Mouse (Mus musculus) kidney, embryonic 14.5 days (tissue): ENCODE measurements around the gene Gnl3. TPM values are rescaled to one million over a fixed set of nuclear protein-coding genes. Genes with fewer than 3 reads are reported as not detected.

ENCODE experiments used
- ATAC-seq: fragments of 200-750 bp; cut with Nextera tagmentation; 2 replicates; pipeline ENCODE4 v1.8.0; 2017; ENCODE audit warnings: moderate number of reproducible peaks, mild to moderate bottlenecking, moderate TSS enrichment, moderate library complexity; ENCODE audit not compliant: low FRiP score, low TSS enrichment
- H3K27ac ChIP-seq: fragments of 300-500 bp; sonication (generic); 2 replicates; pipeline ENCODE4 v1.5.1; 2014; ENCODE audit warnings: low read depth, mild to moderate bottlenecking, low read length, moderate library complexity, mixed read lengths
- H3K27me3 ChIP-seq: fragments of 300-500 bp; sonication (generic); 2 replicates; pipeline ENCODE4 v1.6.1; 2014; ENCODE audit warnings: mild to moderate bottlenecking, low read length; ENCODE audit not compliant: control insufficient read depth, insufficient read depth
- H3K36me3 ChIP-seq: fragments of 300-500 bp; sonication (generic); 2 replicates; pipeline ENCODE4 v1.6.1; 2014; ENCODE audit warnings: low read length, mixed read lengths; ENCODE audit not compliant: control insufficient read depth, insufficient read depth
- H3K4me1 ChIP-seq: fragments of 300-500 bp; sonication (generic); 2 replicates; pipeline ENCODE4 v1.6.1; 2014; ENCODE audit warnings: low read length, mixed read lengths; ENCODE audit not compliant: control insufficient read depth, insufficient read depth
- H3K4me2 ChIP-seq: fragments of 300-500 bp; sonication (generic); replicated peaks from 2 replicates; pipeline ENCODE4 v1.6.1; 2014; ENCODE audit warnings: low read depth, mild to moderate bottlenecking, low read length
- H3K4me3 ChIP-seq: fragments of 300-500 bp; sonication (generic); 2 replicates; pipeline ENCODE4 v1.5.1; 2014; ENCODE audit warnings: mild to moderate bottlenecking, low read length
- H3K9ac ChIP-seq: fragments of 300-500 bp; sonication (generic); 2 replicates; pipeline ENCODE4 v1.6.1; 2014; ENCODE audit warnings: low read depth, mild to moderate bottlenecking, low read length, moderate library complexity
- H3K9me3 ChIP-seq: fragments of 300-500 bp; sonication (generic); 2 replicates; pipeline ENCODE4 v1.6.1; 2016; ENCODE audit warnings: low read length; ENCODE audit not compliant: control insufficient read depth
- WGBS: fragments of 180-500 bp; shearing (Covaris S2); extraction: QIAGEN DNeasy Blood & Tissue Kit; methylation state at CpG from one replicate; pipeline ENCODE4 v1.1.7; 2014; 5-methylcytosine and 5-hydroxymethylcytosine counted together
- polyA plus RNA-seq: library from polyadenylated mRNA; unstranded; fragments of >200 nt; fragmentation: Nextera tagmentation; extraction: Ambion mirVana; gene quantifications from 2 replicates; pipeline ENCODE4 v1.2.1, GENCODE M21; 2014

Gene Gnl3
- polyA plus RNA-seq, 1 experiment from 2014 or later: 146 TPM

DNA sequence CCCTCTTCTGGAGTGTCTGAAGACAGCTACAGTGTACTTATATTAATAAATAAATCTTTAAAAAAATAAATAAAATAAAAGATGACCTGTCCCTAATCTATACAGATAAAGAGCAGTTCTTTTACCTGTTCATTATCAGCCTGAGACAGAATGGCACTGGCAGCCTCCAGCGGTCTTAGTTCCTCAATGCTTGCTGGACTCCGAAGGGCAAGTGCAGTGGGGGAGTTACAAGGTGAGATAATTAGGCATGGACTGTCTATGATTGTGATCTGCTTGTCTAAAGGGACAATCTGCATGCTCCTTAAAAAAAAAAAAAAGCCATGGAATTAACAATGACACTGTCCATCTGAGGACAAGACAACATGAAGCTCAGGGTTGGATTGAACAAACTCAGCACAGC lies 5.0 kb downstream of the Gnl3 start:
- ATAC-seq: no peak
- 0 out of 2 replicates have a peak, but pooled peaks cover 3% of the 10 kb centered on the region for H3K4me1 ChIP-seq
- WGBS: 97% methylated on average over 2 of the region's 2 CpGs

GRCm38 (mm10) chr14:31011588-31011987 lies 7.4 kb downstream of the Gnl3 start:
- Histone ChIP-seq H3K4me2 (no peak overlapping the region), H3K27me3 (no peaks in the 10 kb centered on the region), H3K9me3 (no peaks in the 10 kb centered on the region), H3K27ac (no peak overlapping the region), H3K9ac (no peak overlapping the region), H3K4me3 (no peak overlapping the region), H3K36me3 (peaks cover 85% of the 10 kb centered on the region), H3K4me1 (no peaks in the 10 kb centered on the region)
- no peak for ATAC-seq
- 91% methylated on average over 3 of the region's 3 CpGs for WGBS

More for the DNA sequence above, 5.0 kb downstream of the Gnl3 start:
- Histone ChIP-seq H3K9ac (no peak overlapping the region), H3K9me3 (no peaks in the 10 kb centered on the region), H3K4me2 (no peak overlapping the region), H3K27ac (no peak overlapping the region), H3K27me3 (no peaks in the 10 kb centered on the region), H3K4me3 (no peak overlapping the region), H3K36me3 (peaks cover 81% of the 10 kb centered on the region)

DNA sequence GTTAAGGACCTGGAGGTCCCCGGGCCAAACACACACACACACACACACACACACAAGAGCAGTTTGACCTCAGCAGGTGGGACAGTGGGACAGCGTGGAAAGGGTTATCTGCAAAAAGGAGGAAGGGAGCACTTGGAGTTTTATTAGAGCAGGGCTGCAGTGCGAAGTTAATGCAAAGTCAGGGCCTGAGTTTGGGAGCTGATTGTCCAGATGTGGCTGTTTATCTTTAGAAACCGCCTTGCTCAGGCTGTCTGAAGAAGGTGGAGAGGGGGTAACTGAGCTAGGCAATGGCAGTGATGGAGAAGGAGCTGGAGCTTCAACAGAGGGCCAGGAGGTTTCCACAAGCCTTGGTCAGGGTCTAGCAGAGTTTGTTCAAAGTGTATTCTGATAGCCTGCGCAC lies 12.2 kb downstream of the Gnl3 start:
- Histone ChIP-seq H3K4me1 (0 out of 2 replicates have a peak, but pooled peaks cover 4% of the 10 kb centered on the region), H3K27ac (no peak overlapping the region), H3K9me3 (no peaks in the 10 kb centered on the region), H3K4me3 (no peak overlapping the region), H3K36me3 (peaks cover 36% of the 10 kb centered on the region), H3K27me3 (no peaks in the 10 kb centered on the region), H3K4me2 (no peak overlapping the region), H3K9ac (no peak overlapping the region)
- no peak for ATAC-seq
- 77% methylated on average over 5 of the region's 5 CpGs for WGBS

DNA sequence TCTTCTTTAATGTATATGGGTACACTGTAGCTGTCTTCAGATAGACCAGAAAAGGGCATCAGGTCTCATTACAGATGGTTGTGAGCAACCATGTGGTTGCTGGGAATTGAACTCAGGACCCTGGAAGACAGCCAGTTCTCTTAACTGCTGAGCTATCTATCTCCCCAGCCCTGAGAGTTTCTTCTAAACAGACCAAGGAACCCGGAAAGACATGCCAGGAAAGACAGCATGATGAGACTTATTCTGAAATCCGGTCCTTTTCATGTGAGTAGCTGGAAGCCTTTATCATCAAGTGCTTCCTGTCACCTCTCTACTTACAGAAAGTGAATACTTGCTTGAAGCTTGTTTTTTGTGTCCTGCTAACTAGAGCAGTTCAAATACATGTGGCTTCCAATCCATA lies 14.4 kb downstream of the Gnl3 start:
- no peak overlapping the region for H3K4me2 ChIP-seq
- no peaks in the 10 kb centered on the region for H3K27me3 ChIP-seq
- 82% methylated on average over 2 of the region's 2 CpGs for WGBS
- H3K4me3 ChIP-seq: no peak overlapping the region
- no peak for ATAC-seq
- H3K36me3 ChIP-seq: peaks cover 16% of the 10 kb centered on the region
- H3K9ac ChIP-seq: no peak overlapping the region
- H3K9me3 ChIP-seq: no peaks in the 10 kb centered on the region
- H3K27ac ChIP-seq: no peak overlapping the region
- H3K4me1 ChIP-seq: 0 out of 2 replicates have a peak, but pooled peaks cover 8% of the 10 kb centered on the region

- H3K4me2 ChIP-seq: peak within 1 kb of the TSS; percentile 57
- H3K9ac ChIP-seq: peak within 1 kb of the TSS; percentile 89
- no peaks in the 10 kb centered on the region for H3K9me3 ChIP-seq
- H3K4me3 ChIP-seq: peak within 1 kb of the TSS; percentile 56
- under 1% methylated on average over 80 of the region's 84 CpGs for WGBS
- H3K4me1 ChIP-seq: 0 out of 2 replicates have a peak, but pooled peaks cover 8% of the 10 kb centered on the region
- no peaks in the 10 kb centered on the region for H3K27me3 ChIP-seq
- peak within 1 kb of the TSS; percentile 93 for H3K27ac ChIP-seq
- H3K36me3 ChIP-seq: peaks cover 10% of the 10 kb centered on the region; the same call in 1 of the 2 replicates
- ATAC-seq: peak; percentile 94
Observed at GRCm38 (mm10) chr14:31001307-31002205, 17.4 kb downstream of the Gnl3 start, which contains the start of the genes Glt8d1 and Spcs1. Gene Glt8d1 (plus strand): TSS chr14:31001400. Gene Spcs1 (minus strand): TSS chr14:31001672.

DNA sequence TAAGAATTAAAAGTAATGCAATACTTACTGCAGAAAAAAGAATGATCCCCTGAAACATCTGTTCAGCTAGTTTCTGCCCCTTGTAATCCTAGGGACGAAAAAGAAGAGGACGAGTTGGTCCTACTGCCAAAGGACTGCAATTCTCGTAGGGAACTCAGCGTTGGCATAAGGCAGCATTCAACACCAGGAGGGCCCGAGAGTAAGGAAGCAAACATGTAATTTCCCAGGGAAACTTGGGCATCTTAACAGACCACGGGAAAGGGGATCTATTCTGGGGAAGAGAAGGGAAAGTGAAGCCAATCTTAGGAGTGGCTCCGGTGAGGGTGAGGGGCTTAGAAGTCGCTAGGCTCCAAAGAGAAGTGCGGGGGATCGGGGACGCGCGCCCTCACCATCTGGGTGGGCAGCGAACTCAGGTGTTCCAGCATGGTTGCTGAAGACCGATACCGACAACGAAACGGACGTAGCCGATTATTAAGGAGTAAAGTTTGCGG lies 18.1 kb downstream of the Gnl3 start:
- peak overlapping the region; percentile 93 for H3K27ac ChIP-seq
- under 1% methylated on average over 21 of the region's 21 CpGs for WGBS
- peak overlapping the region; percentile 57 for H3K4me2 ChIP-seq
- H3K9ac ChIP-seq: peak overlapping the region; percentile 89
- H3K4me1 ChIP-seq: 0 out of 2 replicates have a peak, but pooled peaks cover 8% of the 10 kb centered on the region
- peak; percentile 14; the same call in 1 of the 2 replicates for ATAC-seq
- H3K9me3 ChIP-seq: no peaks in the 10 kb centered on the region
- peaks cover 10% of the 10 kb centered on the region; the same call in 1 of the 2 replicates for H3K36me3 ChIP-seq
- H3K4me3 ChIP-seq: peak overlapping the region; percentile 56
- no peaks in the 10 kb centered on the region for H3K27me3 ChIP-seq

DNA sequence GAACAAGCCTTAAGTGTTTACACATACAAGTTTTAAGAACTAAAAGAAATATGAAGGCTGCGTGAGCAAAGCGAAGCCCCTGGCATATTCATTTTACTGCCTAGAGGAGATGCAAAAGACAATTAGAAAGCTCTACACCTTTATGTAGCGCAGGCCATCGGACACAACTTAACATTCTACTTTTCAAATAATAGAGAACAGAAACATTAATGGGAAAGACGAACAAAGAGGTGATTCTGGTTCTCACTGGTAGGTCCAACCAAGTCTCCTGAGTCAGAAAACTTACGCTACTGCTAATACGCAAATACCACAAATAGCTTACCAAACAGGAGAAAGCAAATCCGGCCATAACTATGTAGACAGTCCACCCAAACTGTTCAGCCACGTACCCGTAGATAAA lies 18.6 kb downstream of the Gnl3 start:
- no peaks in the 10 kb centered on the region for H3K9me3 ChIP-seq
- H3K4me1 ChIP-seq: 0 out of 2 replicates have a peak, but pooled peaks cover 8% of the 10 kb centered on the region
- no peaks in the 10 kb centered on the region for H3K27me3 ChIP-seq
- peak overlapping the region; percentile 57 for H3K4me2 ChIP-seq
- 59% methylated on average over 10 of the region's 10 CpGs for WGBS
- no peak overlapping the region for H3K27ac ChIP-seq
- no peak for ATAC-seq
- H3K36me3 ChIP-seq: peaks cover 10% of the 10 kb centered on the region; the same call in 1 of the 2 replicates
- peak overlapping the region; percentile 89; the same call in 1 of the 2 replicates for H3K9ac ChIP-seq
- peak overlapping the region; percentile 56 for H3K4me3 ChIP-seq

DNA sequence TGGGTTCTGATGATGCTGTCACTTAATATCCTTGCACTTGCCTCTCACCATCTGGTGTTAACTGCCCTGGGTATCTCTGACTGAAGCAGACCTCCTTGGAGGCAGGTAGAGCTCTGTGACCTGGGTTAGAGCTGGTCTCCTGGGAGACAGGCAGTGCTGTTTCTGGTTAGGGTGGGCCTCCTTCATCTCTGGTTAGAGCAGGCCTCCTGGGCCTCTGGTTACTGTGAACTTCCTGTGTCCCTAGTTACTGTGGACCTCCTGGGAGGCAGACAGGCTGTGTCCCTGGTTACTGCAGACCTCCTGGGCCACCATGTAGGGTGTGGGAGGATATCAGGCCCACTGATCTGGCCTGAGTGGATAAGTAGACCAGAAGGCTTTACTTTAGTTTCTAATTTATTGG lies 22.5 kb downstream of the Gnl3 start:
- Histone ChIP-seq H3K4me1 (0 out of 2 replicates have a peak, but pooled peaks cover 4% of the 10 kb centered on the region), H3K9me3 (no peaks in the 10 kb centered on the region), H3K36me3 (peaks cover 10% of the 10 kb centered on the region; the same call in 1 of the 2 replicates), H3K4me3 (no peak overlapping the region), H3K27me3 (no peaks in the 10 kb centered on the region), H3K9ac (no peak overlapping the region), H3K4me2 (no peak overlapping the region), H3K27ac (no peak overlapping the region)
- ATAC-seq: no peak

DNA sequence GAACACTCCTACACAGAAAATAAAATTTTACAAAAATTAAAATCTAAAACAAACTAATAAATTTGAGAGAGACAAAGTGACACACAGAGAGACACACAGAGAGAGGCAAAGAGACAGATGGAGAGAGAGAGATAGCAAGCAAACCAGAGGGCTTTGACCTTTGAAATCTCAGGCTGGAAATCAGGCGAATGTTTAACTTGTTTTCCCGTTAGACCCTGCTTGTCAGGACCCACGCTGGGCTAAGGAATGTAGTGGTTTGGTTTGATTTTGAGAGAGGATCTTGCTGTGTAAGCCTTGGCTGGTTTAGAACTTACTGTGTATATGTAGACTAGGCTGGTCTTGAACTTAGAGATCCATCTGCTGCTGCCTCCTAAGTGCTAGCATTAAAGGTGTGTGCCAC lies 42.7 kb downstream of the Gnl3 start:
- no peak overlapping the region for H3K9ac ChIP-seq
- no peak overlapping the region for H3K4me3 ChIP-seq
- no peak for ATAC-seq
- no peaks in the 10 kb centered on the region for H3K9me3 ChIP-seq
- H3K36me3 ChIP-seq: peaks cover 19% of the 10 kb centered on the region
- WGBS: 77% methylated on average over 3 of the region's 3 CpGs
- H3K27ac ChIP-seq: no peak overlapping the region
- H3K4me2 ChIP-seq: no peak overlapping the region
- no peaks in the 10 kb centered on the region for H3K4me1 ChIP-seq
- H3K27me3 ChIP-seq: no peaks in the 10 kb centered on the region
